Mouse (Mus musculus) limb, embryonic 13.5 days (tissue): ENCODE measurements around the gene Tia1. TPM values are rescaled to one million over a fixed set of nuclear protein-coding genes. Genes with fewer than 3 reads are reported as not detected.

Experiments used
- ATAC-seq: fragments of 200-750 bp; cut with Nextera tagmentation; 2 replicates; pipeline ENCODE4 v1.8.0; 2017; ENCODE audit warnings: low read depth, moderate number of reproducible peaks, moderate TSS enrichment; ENCODE audit not compliant: low FRiP score
- H3K27ac ChIP-seq: fragments of 300-500 bp; sonication (generic); 2 replicates; pipeline ENCODE4 v1.5.1; 2015; ENCODE audit warnings: inconsistent platforms, mild to moderate bottlenecking, moderate library complexity
- H3K27me3 ChIP-seq: fragments of 300-500 bp; sonication (generic); 2 replicates; pipeline ENCODE4 v1.6.1; 2015; ENCODE audit warnings: mild to moderate bottlenecking, inconsistent platforms
- H3K36me3 ChIP-seq: fragments of 300-500 bp; sonication (generic); 2 replicates; pipeline ENCODE4 v1.6.1; 2015; ENCODE audit warnings: inconsistent platforms, mild to moderate bottlenecking, moderate library complexity
- H3K4me1 ChIP-seq: fragments of 300-500 bp; sonication (generic); 2 replicates; pipeline ENCODE4 v1.6.1; 2015; ENCODE audit warnings: inconsistent platforms
- H3K4me2 ChIP-seq: fragments of 300-500 bp; sonication (generic); replicated peaks from 2 replicates; pipeline ENCODE4 v1.6.1; 2015; ENCODE audit warnings: inconsistent platforms, mild to moderate bottlenecking, moderate library complexity
- H3K4me3 ChIP-seq: fragments of 300-500 bp; sonication (generic); 2 replicates; pipeline ENCODE4 v1.5.1; 2015; ENCODE audit warnings: moderate library complexity, mild to moderate bottlenecking, inconsistent platforms
- H3K9ac ChIP-seq: fragments of 300-500 bp; sonication (generic); 2 replicates; pipeline ENCODE4 v1.6.1; 2015; ENCODE audit warnings: mild to moderate bottlenecking, inconsistent platforms
- H3K9me3 ChIP-seq: fragments of 300-500 bp; sonication (generic); 2 replicates; pipeline ENCODE4 v1.6.1; 2016; ENCODE audit warnings: inconsistent platforms
- whole genome bisulfite sequencing: fragments of 180-500 bp; shearing (Covaris S2); methylation state at CpG from one replicate; pipeline ENCODE4 v1.1.7; 2015; 5-methylcytosine and 5-hydroxymethylcytosine counted together
- polyA plus RNA-seq: library from polyadenylated mRNA; unstranded; fragments of >200 nt; fragmentation: Nextera tagmentation; extraction: Ambion mirVana; gene quantifications from 2 replicates; pipeline ENCODE4 v1.2.1, GENCODE M21; 2015

The Tia1 gene
- polyA plus RNA-seq, result 286 and 293 TPM in 2 replicates

GRCm38 (mm10) chr6:86404100-86404861, at the start of gene Tia1:
Gene Tia1 (plus strand): TSS chr6:86404219.
- WGBS, result under 1% methylated on average over 60 of the region's 62 CpGs
- Histone ChIP-seq H3K27ac (peak within 1 kb of the TSS; percentile 100), H3K27me3 (no peaks in the 10 kb centered on the region), H3K4me2 (peak within 1 kb of the TSS; percentile 69), H3K9me3 (no peaks in the 10 kb centered on the region), H3K4me3 (peak within 1 kb of the TSS; percentile 89), H3K36me3 (peaks cover 9% of the 10 kb centered on the region), H3K4me1 (peaks cover 11% of the 10 kb centered on the region), H3K9ac (peak within 1 kb of the TSS; percentile 98)
- ATAC-seq, result peak; percentile 96

- Histone ChIP-seq H3K4me1 (no peaks in the 10 kb centered on the region), H3K27ac (no peak overlapping the region), H3K4me3 (no peak overlapping the region), H3K27me3 (no peaks in the 10 kb centered on the region), H3K9ac (no peak overlapping the region), H3K36me3 (no peaks in the 10 kb centered on the region), H3K4me2 (no peak overlapping the region), H3K9me3 (no peaks in the 10 kb centered on the region)
- ATAC-seq, result no peak
- WGBS, result 51% methylated on average over 3 of the region's 3 CpGs
Measured at GRCm38 (mm10) chr6:86354948-86355347, 49.1 kb upstream of the Tia1 start.

GRCm38 (mm10) chr6:86356956-86357355, 47.1 kb upstream of the Tia1 start:
- Histone ChIP-seq H3K9me3 (no peaks in the 10 kb centered on the region), H3K9ac (no peak overlapping the region), H3K27ac (no peak overlapping the region), H3K4me1 (no peaks in the 10 kb centered on the region), H3K4me3 (no peak overlapping the region), H3K4me2 (no peak overlapping the region), H3K36me3 (no peaks in the 10 kb centered on the region), H3K27me3 (no peaks in the 10 kb centered on the region)
- no peak for ATAC-seq
- 81% methylated on average over 9 of the region's 9 CpGs for WGBS

GRCm38 (mm10) chr6:86360691-86361090, 43.3 kb upstream of the Tia1 start:
- H3K27ac ChIP-seq, result no peak overlapping the region
- no peak overlapping the region for H3K9ac ChIP-seq
- no peaks in the 10 kb centered on the region for H3K27me3 ChIP-seq
- H3K4me3 ChIP-seq, result no peak overlapping the region
- no peaks in the 10 kb centered on the region for H3K36me3 ChIP-seq
- H3K9me3 ChIP-seq, result no peaks in the 10 kb centered on the region
- no peak overlapping the region for H3K4me2 ChIP-seq
- 69% methylated on average over 7 of the region's 7 CpGs for WGBS
- ATAC-seq, result no peak
- no peaks in the 10 kb centered on the region for H3K4me1 ChIP-seq

GRCm38 (mm10) chr6:86361373-86361772, 42.6 kb upstream of the Tia1 start:
- H3K36me3 ChIP-seq, result no peaks in the 10 kb centered on the region
- no peaks in the 10 kb centered on the region for H3K9me3 ChIP-seq
- H3K4me3 ChIP-seq, result no peak overlapping the region
- ATAC-seq, result no peak
- peaks cover 4% of the 10 kb centered on the region for H3K4me1 ChIP-seq
- H3K4me2 ChIP-seq, result no peak overlapping the region
- no peak overlapping the region for H3K9ac ChIP-seq
- H3K27ac ChIP-seq, result no peak overlapping the region
- H3K27me3 ChIP-seq, result no peaks in the 10 kb centered on the region
- WGBS, result 86% methylated on average over 7 of the region's 7 CpGs

GRCm38 (mm10) chr6:86364442-86365141, 39.4 kb upstream of the Tia1 start:
- 2% methylated on average over 17 of the region's 17 CpGs for WGBS
- Histone ChIP-seq H3K4me3 (peak overlapping the region; percentile 75), H3K27me3 (no peaks in the 10 kb centered on the region), H3K36me3 (peaks cover 22% of the 10 kb centered on the region), H3K4me2 (peak overlapping the region; percentile 92), H3K27ac (no peak overlapping the region), H3K9ac (peak overlapping the region; percentile 67), H3K9me3 (no peaks in the 10 kb centered on the region), H3K4me1 (peaks cover 11% of the 10 kb centered on the region)
- ATAC-seq, result 0 out of 2 replicates have a peak, but pooled peaks have one; percentile 29

- peak within 1 kb of the TSS; percentile 72 for H3K27ac ChIP-seq
- H3K27me3 ChIP-seq, result no peaks in the 10 kb centered on the region
- H3K9me3 ChIP-seq, result no peaks in the 10 kb centered on the region
- peaks cover 22% of the 10 kb centered on the region for H3K36me3 ChIP-seq
- ATAC-seq, result peak; percentile 96
- WGBS, result under 1% methylated on average over 71 of the region's 76 CpGs
- H3K4me2 ChIP-seq, result peak within 1 kb of the TSS; percentile 92
- peak within 1 kb of the TSS; percentile 75 for H3K4me3 ChIP-seq
- H3K4me1 ChIP-seq, result peaks cover 15% of the 10 kb centered on the region
- H3K9ac ChIP-seq, result peak within 1 kb of the TSS; percentile 85
Measured at GRCm38 (mm10) chr6:86365371-86366124, 38.5 kb upstream of the Tia1 start, which contains the start of gene Fam136a. Gene Fam136a (plus strand): TSS chr6:86365646.

GRCm38 (mm10) chr6:86366125-86366852, 37.7 kb upstream of the Tia1 start:
- H3K9ac ChIP-seq, result peak overlapping the region; percentile 85
- WGBS, result 47% methylated on average over 25 of the region's 25 CpGs
- H3K4me2 ChIP-seq, result peak overlapping the region; percentile 92
- peak overlapping the region; percentile 75 for H3K4me3 ChIP-seq
- no peak for ATAC-seq
- peaks cover 22% of the 10 kb centered on the region for H3K36me3 ChIP-seq
- no peaks in the 10 kb centered on the region for H3K27me3 ChIP-seq
- peaks cover 19% of the 10 kb centered on the region for H3K4me1 ChIP-seq
- H3K27ac ChIP-seq, result peak overlapping the region; percentile 72
- H3K9me3 ChIP-seq, result no peaks in the 10 kb centered on the region

GRCm38 (mm10) chr6:86366853-86367249, 37.2 kb upstream of the Tia1 start:
- Histone ChIP-seq H3K4me3 (peak overlapping the region; percentile 75), H3K9ac (peak overlapping the region; percentile 85; the same call in 1 of the 2 replicates), H3K4me1 (peaks cover 19% of the 10 kb centered on the region), H3K36me3 (peaks cover 22% of the 10 kb centered on the region), H3K4me2 (peak overlapping the region; percentile 92), H3K27me3 (no peaks in the 10 kb centered on the region), H3K27ac (no peak overlapping the region), H3K9me3 (no peaks in the 10 kb centered on the region)
- ATAC-seq, result no peak
- WGBS, result 75% methylated on average over 2 of the region's 2 CpGs

GRCm38 (mm10) chr6:86368479-86368878, 35.5 kb upstream of the Tia1 start:
- Histone ChIP-seq H3K9me3 (no peaks in the 10 kb centered on the region), H3K4me2 (no peak overlapping the region), H3K4me3 (no peak overlapping the region), H3K27me3 (no peaks in the 10 kb centered on the region), H3K9ac (no peak overlapping the region), H3K4me1 (peaks cover 35% of the 10 kb centered on the region), H3K27ac (no peak overlapping the region), H3K36me3 (peaks cover 22% of the 10 kb centered on the region)
- 95% methylated on average over 5 of the region's 5 CpGs for WGBS
- ATAC-seq, result no peak

- Histone ChIP-seq H3K27me3 (no peaks in the 10 kb centered on the region), H3K9ac (peak overlapping the region; percentile 89), H3K27ac (no peak overlapping the region), H3K4me1 (peaks cover 36% of the 10 kb centered on the region), H3K4me3 (peak overlapping the region; percentile 90), H3K36me3 (peaks cover 32% of the 10 kb centered on the region), H3K9me3 (no peaks in the 10 kb centered on the region), H3K4me2 (peak overlapping the region; percentile 84)
- 64% methylated on average over 3 of the region's 3 CpGs for WGBS
- ATAC-seq, result no peak
Measured at GRCm38 (mm10) chr6:86370093-86370713, 33.8 kb upstream of the Tia1 start.
